Mouse (Mus musculus) small intestine, adult 2 months (tissue): ENCODE measurements around the gene Med17.

Source experiments
- CTCF ChIP-seq: fragments of 200-500 bp; IDR thresholded peaks from 2 replicates; pipeline ENCODE4 v1.5.1; 2012; ENCODE audit warnings: low read depth, mild to moderate bottlenecking, control low read depth, inconsistent platforms, low read length, moderate library complexity, mixed read lengths; ENCODE audit not compliant: insufficient replicate concordance, insufficient read length; ENCODE audit errors: extremely low read depth
- POLR2A ChIP-seq: fragments of 200-500 bp; IDR thresholded peaks from 2 replicates; pipeline ENCODE4 v1.6.1; 2012; ENCODE audit warnings: low read depth, mild to moderate bottlenecking, control low read depth, inconsistent platforms, low read length, moderate library complexity

- TF ChIP-seq CTCF (no peak), POLR2A (no peak)
Observed at GRCm38 (mm10) chr9:15310179-15310578, 30.4 kb upstream of the Med17 start.
